Mouse (Mus musculus): ENCODE measurements around the gene Rabl3. TPM values are rescaled to one million over a fixed set of nuclear protein-coding genes. Genes with fewer than 3 reads are reported as not detected.

Rabl3 gene
- polyA plus RNA-seq, 1 experiment from 2014 or later = 48.4 TPM

DNA sequence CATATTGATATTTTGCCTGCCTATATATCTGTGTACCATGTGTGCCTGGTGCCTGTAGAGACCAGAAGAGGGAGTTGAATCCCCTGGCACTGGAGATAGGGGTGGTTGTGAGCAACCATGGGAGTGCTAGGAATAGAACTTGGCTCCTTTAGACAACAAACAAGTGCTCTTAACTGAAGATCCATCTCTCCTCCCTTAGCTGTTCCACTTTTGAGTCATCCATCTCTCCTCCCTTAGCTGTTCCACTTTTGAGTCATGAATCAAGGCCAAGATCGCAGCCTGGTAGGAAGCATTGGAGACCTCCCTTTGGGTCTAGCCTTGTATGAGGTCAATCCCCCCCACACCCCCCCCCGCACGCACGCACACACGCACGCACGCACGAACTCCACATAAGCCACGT lies 74.9 kb downstream of the Rabl3 start:
- no peak for DNase-seq (ENCODE audit: low spot score)
- Histone ChIP-seq H3K9me3 (replicated peaks) (no peaks in the 10 kb centered on the region), H3K36me3 (no peaks in the 10 kb centered on the region), H3K27me3 (ENCODE audit: low read depth, poor library complexity, severe bottlenecking) (no peaks in the 10 kb centered on the region), H3K27ac (replicated peaks) (no peak overlapping the region), H3K4me3 (no peak overlapping the region), H3K4me1 (peaks cover 16% of the 10 kb centered on the region)
- 95% methylated on average over 9 of the region's 9 CpGs for WGBS

DNA sequence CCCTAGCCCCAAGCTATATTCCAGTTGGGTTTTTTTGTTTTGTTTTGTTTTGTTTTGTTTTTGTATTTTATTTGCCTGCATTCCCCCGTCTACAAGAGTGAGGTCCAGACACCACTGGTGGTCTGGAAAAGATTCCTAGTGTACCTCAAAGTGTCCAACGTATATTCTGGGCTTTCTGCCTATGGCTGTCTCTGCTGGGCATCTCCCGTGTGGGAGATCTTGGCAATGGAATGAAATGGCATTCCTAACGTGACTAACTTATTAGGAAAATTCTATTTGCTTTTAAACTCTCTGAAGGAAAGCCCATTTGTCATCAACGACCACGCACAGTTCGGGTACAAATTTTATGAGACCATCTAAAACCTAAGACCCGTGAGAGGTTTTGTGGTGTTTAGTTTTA lies 75.7 kb downstream of the Rabl3 start:
- no peak for DNase-seq (ENCODE audit: low spot score)
- H3K9me3 ChIP-seq (replicated peaks) = no peaks in the 10 kb centered on the region
- H3K27me3 ChIP-seq (ENCODE audit: low read depth, poor library complexity, severe bottlenecking) = no peaks in the 10 kb centered on the region
- H3K4me1 ChIP-seq = peaks cover 9% of the 10 kb centered on the region
- no peak overlapping the region for H3K4me3 ChIP-seq
- no peaks in the 10 kb centered on the region for H3K36me3 ChIP-seq
- WGBS = 86% methylated on average over 8 of the region's 8 CpGs
- H3K27ac ChIP-seq (replicated peaks) = no peak overlapping the region

DNA sequence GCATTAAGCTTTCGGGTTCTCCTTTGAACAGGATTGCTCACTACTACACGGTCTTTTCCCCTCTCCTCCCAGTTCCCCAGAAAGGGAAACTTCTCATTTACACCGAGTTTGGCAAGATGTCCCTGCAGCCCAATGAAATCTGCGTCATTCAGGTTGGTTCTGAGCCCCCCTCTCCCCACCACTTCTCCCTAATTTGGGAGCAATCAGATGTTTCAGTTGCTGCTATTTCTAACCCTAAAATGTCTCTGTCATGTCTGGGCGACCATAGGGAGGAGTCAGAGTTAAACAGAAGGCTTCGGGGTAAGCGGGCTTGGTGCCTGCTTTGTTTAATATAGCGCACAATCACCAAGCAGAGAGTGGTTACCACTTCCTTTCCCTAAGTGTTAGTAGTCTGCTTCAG lies 76.4 kb downstream of the Rabl3 start:
- no peak for DNase-seq (ENCODE audit: low spot score)
- no peak overlapping the region for H3K27ac ChIP-seq (replicated peaks)
- H3K9me3 ChIP-seq (replicated peaks) = no peaks in the 10 kb centered on the region
- no peaks in the 10 kb centered on the region for H3K36me3 ChIP-seq
- 85% methylated on average over 8 of the region's 8 CpGs for WGBS
- H3K4me3 ChIP-seq = no peak overlapping the region
- peaks cover 9% of the 10 kb centered on the region for H3K4me1 ChIP-seq
- no peaks in the 10 kb centered on the region for H3K27me3 ChIP-seq (ENCODE audit: low read depth, poor library complexity, severe bottlenecking)

DNA sequence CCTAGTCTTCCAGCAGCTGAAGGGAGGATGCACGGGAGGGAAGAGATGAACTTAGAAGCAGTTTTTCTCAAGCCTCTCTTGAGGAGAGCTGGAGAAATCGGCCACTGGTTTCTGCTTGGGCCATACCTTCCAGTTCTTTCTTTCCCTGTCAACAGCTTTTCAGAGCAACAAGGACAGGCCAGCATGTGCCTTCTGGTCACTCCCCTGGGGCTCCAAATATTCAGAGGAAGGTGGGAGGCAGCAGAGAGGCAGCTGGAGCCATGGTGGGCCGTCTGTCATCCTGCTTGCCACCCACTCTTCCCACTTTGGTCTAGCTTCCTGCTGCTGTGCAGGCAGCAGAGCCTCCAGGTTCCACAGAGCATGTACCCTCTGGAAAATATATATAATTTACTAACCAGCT lies 78.0 kb downstream of the Rabl3 start:
- no peak overlapping the region for H3K4me3 ChIP-seq
- 46% methylated on average over 3 of the region's 3 CpGs for WGBS
- H3K36me3 ChIP-seq = no peaks in the 10 kb centered on the region
- no peaks in the 10 kb centered on the region for H3K27me3 ChIP-seq (ENCODE audit: low read depth, poor library complexity, severe bottlenecking)
- peak overlapping the region; percentile 61 for H3K27ac ChIP-seq (replicated peaks)
- DNase-seq (ENCODE audit: low spot score) = no peak
- no peaks in the 10 kb centered on the region for H3K9me3 ChIP-seq (replicated peaks)
- H3K4me1 ChIP-seq = peaks cover 16% of the 10 kb centered on the region

Other genes with a start within 250 kb of the Rabl3 start
- gene Stxbp5l, start 154.9 kb upstream of the Rabl3 start, polyA plus RNA-seq (2016; fragmentation: Nextera tagmentation; extraction: Ambion mirVana) = 3.3 and 4.8 TPM in 2 replicates
- 55.2 and 59.9 TPM in 2 replicates for gene Gtf2e1, start 96 bp upstream of the Rabl3 start, polyA plus RNA-seq (2016; fragmentation: Nextera tagmentation; extraction: Ambion mirVana)
- 0.21 and 0.31 TPM in 2 replicates for gene Hgd, start 40.3 kb downstream of the Rabl3 start, polyA plus RNA-seq (2016; fragmentation: Nextera tagmentation; extraction: Ambion mirVana)
- gene Ndufb4, start 114.6 kb downstream of the Rabl3 start, polyA plus RNA-seq (2016; fragmentation: Nextera tagmentation; extraction: Ambion mirVana) = 46.2 and 50.9 TPM in 2 replicates
- 168 and 195 TPM in 2 replicates for gene Fstl1, start 237.0 kb downstream of the Rabl3 start, polyA plus RNA-seq (2016; fragmentation: Nextera tagmentation; extraction: Ambion mirVana)

Measured in midbrain, embryonic 10.5 days (tissue).